Mouse (Mus musculus) spleen, adult 2 months (tissue): ENCODE data around the gene Arhgef10l.

ENCODE experiments used
- CTCF ChIP-seq: fragments of 200-500 bp; IDR thresholded peaks from 2 replicates; pipeline ENCODE4 v1.5.1; 2011; ENCODE audit warnings: mild to moderate bottlenecking, inconsistent platforms; ENCODE audit not compliant: insufficient read depth, insufficient read length, insufficient replicate concordance; ENCODE audit errors: extremely low read depth
- POLR2A ChIP-seq: fragments of 200-500 bp; IDR thresholded peaks from 2 replicates; pipeline ENCODE4 v1.6.1; 2011; ENCODE audit warnings: low read depth, low read length, inconsistent platforms

DNA sequence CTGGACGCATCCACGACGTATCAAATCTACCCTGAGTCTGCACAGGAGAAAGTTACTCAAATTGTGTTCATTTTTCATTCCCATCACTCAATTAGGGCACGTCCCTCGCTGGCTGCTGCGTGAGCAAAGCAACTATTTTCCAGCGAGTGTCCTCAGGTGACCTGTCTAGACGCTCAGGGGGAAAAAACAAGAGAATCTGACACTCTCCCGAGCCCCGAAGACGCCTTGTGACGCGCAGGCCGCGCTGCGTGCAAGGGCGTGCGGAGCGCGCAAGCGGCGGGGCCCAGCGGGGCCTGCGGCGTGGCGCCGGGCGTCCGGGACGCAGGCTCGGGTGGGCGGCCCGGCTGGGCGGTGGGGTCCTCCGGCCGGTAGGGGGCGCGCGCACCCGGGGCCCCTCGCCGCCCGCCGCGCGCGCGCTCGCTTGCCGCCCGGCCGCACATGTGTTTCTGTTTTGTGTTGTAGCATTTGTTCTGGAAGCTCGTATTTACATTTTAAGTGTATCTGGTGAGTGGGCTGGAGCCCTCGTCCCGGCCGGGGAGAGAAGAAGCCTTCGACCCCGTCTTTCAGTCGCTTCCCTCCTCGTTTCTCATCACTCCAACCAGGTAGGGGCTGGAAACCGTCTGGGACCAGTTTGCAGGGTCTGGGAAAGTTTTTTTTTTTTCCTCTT is 35.4 kb upstream of the Arhgef10l start:
- TF ChIP-seq CTCF (0 out of 2 replicates have a peak, but pooled peaks have one; percentile 5), POLR2A (peak; percentile 51)
